Mouse (Mus musculus) liver, adult 2 months (tissue): ENCODE measurements around the gene Bace1.

ENCODE experiments used
- CTCF ChIP-seq: fragments of 200-500 bp; IDR thresholded peaks from 2 replicates; pipeline ENCODE4 v1.5.1; 2011; ENCODE audit warnings: low read depth, low read length, control low read depth
- POLR2A ChIP-seq: fragments of 200-500 bp; IDR thresholded peaks from 2 replicates; pipeline ENCODE4 v1.6.1; 2011; ENCODE audit warnings: low read length, control low read depth; ENCODE audit not compliant: insufficient read depth; ENCODE audit errors: extremely low read depth

DNA sequence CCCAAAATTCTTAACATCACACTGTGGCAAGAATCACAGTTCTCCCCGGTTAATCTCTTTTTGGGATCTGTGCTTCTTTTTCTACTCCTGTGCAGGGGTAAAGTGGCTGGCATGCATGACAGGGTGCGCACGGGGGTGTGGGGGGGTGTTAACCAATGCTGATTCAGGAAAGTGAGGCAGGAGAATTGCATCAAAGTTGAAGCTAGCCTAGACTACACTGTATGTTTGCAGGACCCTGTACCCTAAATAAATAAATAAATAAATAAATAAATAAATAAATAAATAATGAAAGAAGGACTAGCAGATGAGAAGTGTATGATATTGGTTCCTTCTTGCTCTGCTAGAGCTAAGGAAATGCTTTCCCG, 329 bp upstream of the Bace1 start:
- TF ChIP-seq CTCF (no peak), POLR2A (no peak)
